Mouse (Mus musculus) cerebellum, adult 18-20 months (tissue): ENCODE results near the gene Eri2.
A peak's percentile ranks its signal among the peaks of the same experiment; 100 is the strongest.
"Not testable (repeated sequence)": the region's sequence is repeated elsewhere in the genome, so short reads cannot be mapped to it uniquely, and the experiment has no call there.

Source experiments
- DNase-seq, 2 experiments: peaks; one replicate each; pipeline ENCODE4 v3.0.0; 2021

Eri2 gene

GRCm38 (mm10) chr7:119739798-119740468 lies 53.9 kb downstream of the Eri2 start:
- peak in 1 of 2 experiments; percentile 11 for DNase-seq

DNA sequence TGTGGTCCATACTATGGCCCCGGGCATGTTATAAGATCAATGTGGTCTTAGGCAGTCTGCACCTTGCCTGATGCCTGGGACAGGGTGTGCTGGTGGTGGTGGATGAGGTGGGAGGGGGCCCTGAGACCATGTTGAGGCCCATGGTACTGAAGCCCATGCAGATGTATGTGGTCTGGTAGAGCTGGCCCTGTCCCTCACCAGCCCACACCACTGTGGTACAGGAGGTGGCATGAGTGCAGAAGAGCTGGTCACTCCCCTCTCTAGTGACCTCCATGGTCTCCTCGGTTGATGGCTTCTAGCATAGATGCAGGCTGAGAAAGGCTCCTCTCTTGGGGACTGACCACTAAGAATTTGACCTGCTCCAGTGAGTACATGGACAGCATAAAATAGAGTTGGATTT lies 55.0 kb downstream of the Eri2 start:
- no peak for DNase-seq

GRCm38 (mm10) chr7:119731262-119731661 lies 62.6 kb downstream of the Eri2 start:
- not testable (repeated sequence) for DNase-seq

- no peak for DNase-seq
Observed at GRCm38 (mm10) chr7:119727621-119728020, 66.2 kb downstream of the Eri2 start.

DNA sequence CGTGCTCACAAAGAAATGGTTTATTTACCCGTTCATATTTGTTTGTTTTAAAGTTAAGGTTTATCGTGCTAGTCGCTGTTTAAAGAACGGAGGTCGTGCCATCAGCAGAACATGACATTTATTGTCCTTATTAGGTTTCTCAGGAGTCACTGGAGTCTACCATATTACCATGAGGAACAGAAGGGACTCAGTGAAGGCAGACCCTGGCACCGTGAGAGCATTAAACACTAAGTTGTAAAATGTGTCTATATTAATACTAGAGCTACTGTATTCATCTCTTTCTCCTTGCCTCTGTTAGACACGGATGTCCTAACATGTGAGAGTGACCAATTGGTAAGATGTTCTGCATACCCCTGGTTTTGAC lies 72.9 kb downstream of the Eri2 start:
- peak in 1 of 2 experiments; percentile 20 for DNase-seq

GRCm38 (mm10) chr7:119720253-119720946 lies 73.5 kb downstream of the Eri2 start, which contains the start of gene Thumpd1:
Gene Thumpd1, minus strand, starts transcription at chr7:119720798.
- peak; percentile 90 to 96 for DNase-seq
